Mouse (Mus musculus) forebrain, embryonic 13.5 days (tissue): ENCODE data around the gene Zmiz1. TPM values are rescaled to one million over a fixed set of nuclear protein-coding genes. Genes with fewer than 3 reads are reported as not detected.

ENCODE experiments used
- ATAC-seq: fragments of 200-750 bp; cut with Nextera tagmentation; 2 replicates; pipeline ENCODE4 v1.8.0; 2017
- H3K27ac ChIP-seq: fragments of 300-500 bp; sonication (generic); 2 replicates; pipeline ENCODE4 v1.5.1; 2015; ENCODE audit warnings: inconsistent platforms, mild to moderate bottlenecking, moderate library complexity
- H3K27me3 ChIP-seq: fragments of 300-500 bp; sonication (generic); 2 replicates; pipeline ENCODE4 v1.6.1; 2015; ENCODE audit warnings: mild to moderate bottlenecking, inconsistent platforms
- H3K36me3 ChIP-seq: fragments of 300-500 bp; sonication (generic); 2 replicates; pipeline ENCODE4 v1.6.1; 2015; ENCODE audit warnings: mild to moderate bottlenecking, inconsistent platforms; ENCODE audit not compliant: poor library complexity, severe bottlenecking
- H3K4me1 ChIP-seq: fragments of 300-500 bp; sonication (generic); 2 replicates; pipeline ENCODE4 v1.6.1; 2015; ENCODE audit warnings: inconsistent platforms
- H3K4me2 ChIP-seq: fragments of 300-500 bp; sonication (generic); 2 replicates; pipeline ENCODE4 v1.6.1; 2015; ENCODE audit warnings: inconsistent platforms, mild to moderate bottlenecking, moderate library complexity
- H3K4me3 ChIP-seq: fragments of 300-500 bp; sonication (generic); 2 replicates; pipeline ENCODE4 v1.5.1; 2015; ENCODE audit warnings: mild to moderate bottlenecking, inconsistent platforms
- H3K9ac ChIP-seq: fragments of 300-500 bp; sonication (generic); 2 replicates; pipeline ENCODE4 v1.6.1; 2015; ENCODE audit warnings: mild to moderate bottlenecking, inconsistent platforms
- H3K9me3 ChIP-seq: fragments of 300-500 bp; sonication (generic); replicated peaks from 2 replicates; pipeline ENCODE4 v1.6.1; 2016; ENCODE audit warnings: inconsistent platforms
- WGBS: fragments of 180-500 bp; shearing (Covaris S2); methylation state at CpG from one replicate; pipeline ENCODE4 v1.1.7; 2015; 5-methylcytosine and 5-hydroxymethylcytosine counted together
- polyA plus RNA-seq: library from polyadenylated mRNA; unstranded; fragments of >200 nt; fragmentation: Nextera tagmentation; extraction: Ambion mirVana; gene quantifications from 2 replicates; pipeline ENCODE4 v1.2.1, GENCODE M21; 2015

Zmiz1 gene
- polyA plus RNA-seq, 1 experiment from 2014 or later, result 57.2 TPM

DNA sequence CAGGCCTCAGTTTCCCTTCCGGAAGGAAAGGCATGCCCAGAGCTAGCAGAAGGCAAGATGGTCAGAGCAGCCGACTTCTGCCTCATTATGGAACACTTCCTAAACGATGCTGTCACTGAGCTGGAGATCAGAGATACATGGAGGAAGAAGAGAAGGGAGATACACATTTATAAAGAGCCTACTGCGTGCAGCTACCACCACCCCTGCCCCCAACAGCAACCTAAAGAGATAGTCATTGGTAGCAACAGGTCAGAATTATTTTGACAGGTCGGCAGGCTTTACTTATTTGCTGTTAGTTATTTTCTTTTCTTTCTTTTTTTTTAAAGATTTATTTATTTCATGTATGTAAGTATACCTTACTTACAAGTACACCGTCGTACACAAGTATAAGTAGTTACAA lies 90.1 kb downstream of the Zmiz1 start:
- no peak for ATAC-seq
- Histone ChIP-seq H3K9me3 (no peaks in the 10 kb centered on the region), H3K36me3 (peaks cover 55% of the 10 kb centered on the region), H3K27me3 (no peaks in the 10 kb centered on the region), H3K4me1 (peaks cover 77% of the 10 kb centered on the region), H3K4me2 (no peak overlapping the region), H3K27ac (peak overlapping the region; percentile 88), H3K4me3 (no peak overlapping the region), H3K9ac (no peak overlapping the region)
- 88% methylated on average over 7 of the region's 7 CpGs for WGBS

DNA sequence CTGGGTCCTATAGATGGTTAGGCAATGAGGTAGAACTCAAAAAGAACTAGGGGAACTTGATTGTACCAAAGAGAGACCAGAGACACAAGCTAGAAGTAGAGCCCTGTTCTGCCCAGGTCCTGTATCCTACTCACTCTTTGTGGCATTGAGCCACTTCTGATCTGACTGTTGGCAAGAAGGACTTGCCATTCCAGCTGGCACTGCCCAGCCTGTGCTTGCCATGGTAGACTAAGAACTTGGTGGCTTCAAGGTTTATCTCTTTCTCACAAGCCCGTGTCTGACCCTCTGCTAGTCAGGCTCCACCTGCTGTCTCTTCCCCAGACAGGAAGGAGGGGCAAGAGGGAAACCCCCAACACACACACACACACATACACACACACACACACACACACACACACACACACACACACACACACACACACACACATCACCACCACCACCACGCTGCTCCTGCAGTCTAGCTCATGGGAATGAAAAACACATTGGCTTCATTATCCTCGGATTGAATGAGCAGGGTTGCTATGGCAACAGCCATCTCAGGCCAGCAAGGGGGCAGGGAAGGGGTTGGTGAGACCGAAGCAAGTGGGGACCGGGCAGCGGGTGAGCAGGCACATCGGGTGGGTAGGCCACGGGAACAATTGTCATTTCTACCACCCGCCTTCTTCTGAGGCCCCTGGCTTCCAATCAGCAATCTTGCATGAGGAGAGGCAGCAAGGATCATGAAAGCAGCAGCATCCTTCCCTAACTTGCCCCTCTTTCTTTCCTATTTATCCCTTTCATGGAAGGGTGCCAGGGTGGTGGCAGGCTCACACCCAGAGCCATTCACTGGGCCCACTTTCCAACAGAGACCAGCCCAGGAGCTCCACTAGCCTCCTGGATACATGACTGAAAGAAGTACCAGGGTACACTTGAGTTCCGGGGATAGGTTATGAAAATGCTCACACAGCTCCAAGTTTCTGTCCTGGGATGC lies 91.2 kb downstream of the Zmiz1 start:
- peaks cover 86% of the 10 kb centered on the region for H3K4me1 ChIP-seq
- H3K4me3 ChIP-seq, result no peak overlapping the region
- H3K27ac ChIP-seq, result peak overlapping the region; percentile 88
- WGBS, result 10% methylated on average over 9 of the region's 10 CpGs
- H3K27me3 ChIP-seq, result no peaks in the 10 kb centered on the region
- ATAC-seq, result peak; percentile 83
- H3K9me3 ChIP-seq, result no peaks in the 10 kb centered on the region
- no peak overlapping the region; the same call in 1 of the 2 replicates for H3K9ac ChIP-seq
- peaks cover 45% of the 10 kb centered on the region for H3K36me3 ChIP-seq
- peak overlapping the region; percentile 36 for H3K4me2 ChIP-seq

DNA sequence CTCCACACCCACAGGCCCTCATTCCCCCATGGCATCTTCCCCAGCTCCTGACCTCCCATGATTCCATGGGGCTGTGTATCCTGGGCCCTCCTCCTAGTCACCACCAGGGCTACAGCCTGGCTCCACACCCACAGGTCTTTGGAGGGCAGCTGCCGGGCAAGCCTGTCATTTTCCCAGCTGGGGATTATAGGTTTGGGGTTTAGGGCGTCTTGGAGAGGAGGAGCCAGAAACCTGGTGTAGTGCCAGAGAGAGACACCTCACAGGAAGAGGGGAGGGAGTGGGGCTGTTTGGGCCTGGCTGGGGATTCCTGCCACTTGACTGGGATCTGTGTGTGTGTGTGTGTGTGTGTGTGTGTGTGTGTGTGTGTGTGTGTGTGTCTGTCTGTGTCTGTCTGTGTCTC lies 92.7 kb downstream of the Zmiz1 start:
- Histone ChIP-seq H3K9me3 (no peaks in the 10 kb centered on the region), H3K4me1 (peaks cover 92% of the 10 kb centered on the region), H3K36me3 (peaks cover 29% of the 10 kb centered on the region), H3K4me2 (no peak overlapping the region), H3K27me3 (no peaks in the 10 kb centered on the region), H3K4me3 (no peak overlapping the region), H3K27ac (0 out of 2 replicates have a peak overlapping the region, but pooled peaks have one; percentile 88), H3K9ac (no peak overlapping the region)
- 13% methylated on average over 2 of the region's 2 CpGs for WGBS
- no peak for ATAC-seq

DNA sequence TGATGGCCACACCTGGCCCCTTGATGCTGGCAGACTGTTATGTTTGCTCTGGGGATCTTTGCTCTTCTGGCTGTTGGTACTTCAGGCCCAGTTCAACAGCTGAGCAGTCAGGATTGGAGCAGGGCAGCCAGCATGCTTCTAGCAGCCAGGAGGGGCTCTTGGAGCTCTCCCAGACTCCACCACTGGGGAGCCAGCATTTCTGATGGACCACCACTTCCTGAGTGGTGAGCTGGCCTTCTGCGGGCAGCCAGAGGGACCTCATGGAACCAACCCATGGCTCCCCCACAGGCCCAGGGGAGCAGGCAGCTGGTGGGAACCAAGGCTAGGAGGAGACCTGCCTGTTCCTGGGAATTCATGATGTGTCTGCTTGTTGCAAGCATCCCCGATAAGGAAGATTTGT lies 94.4 kb downstream of the Zmiz1 start:
- no peak for ATAC-seq
- Histone ChIP-seq H3K36me3 (peaks cover 13% of the 10 kb centered on the region), H3K9me3 (no peaks in the 10 kb centered on the region), H3K27ac (peak overlapping the region; percentile 48), H3K27me3 (no peaks in the 10 kb centered on the region), H3K9ac (peak overlapping the region; percentile 9; the same call in 1 of the 2 replicates), H3K4me3 (no peak overlapping the region), H3K4me1 (peaks cover 92% of the 10 kb centered on the region), H3K4me2 (no peak overlapping the region)
- 89% methylated on average over 2 of the region's 2 CpGs for WGBS

DNA sequence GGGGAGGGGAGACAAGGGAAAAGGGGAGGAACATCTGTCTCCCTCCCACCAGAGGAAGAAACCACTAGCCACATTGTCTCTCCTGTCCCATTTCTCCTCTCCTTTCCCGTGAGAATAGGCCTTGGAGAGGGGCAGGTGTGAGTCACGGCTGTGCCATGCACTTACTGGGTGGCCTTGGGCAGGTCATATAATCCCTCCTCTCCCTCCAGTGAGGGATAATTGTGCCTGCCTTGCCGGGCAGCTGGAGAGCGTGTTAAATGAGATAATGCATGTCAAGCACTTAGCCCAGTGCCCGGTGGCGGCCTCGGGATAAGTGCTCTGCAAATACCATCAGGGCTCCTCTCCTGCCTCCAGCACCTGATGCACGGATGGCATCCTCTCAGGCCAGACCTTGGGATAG lies 95.8 kb downstream of the Zmiz1 start:
- H3K27me3 ChIP-seq, result no peaks in the 10 kb centered on the region
- H3K4me2 ChIP-seq, result peak overlapping the region; percentile 38
- H3K9ac ChIP-seq, result peak overlapping the region; percentile 51
- WGBS, result 12% methylated on average over 8 of the region's 8 CpGs
- no peaks in the 10 kb centered on the region for H3K9me3 ChIP-seq
- H3K4me1 ChIP-seq, result peaks cover 81% of the 10 kb centered on the region
- peak overlapping the region; percentile 73 for H3K27ac ChIP-seq
- ATAC-seq, result 0 out of 2 replicates have a peak, but pooled peaks have one; percentile 9
- peaks cover 27% of the 10 kb centered on the region for H3K36me3 ChIP-seq
- no peak overlapping the region for H3K4me3 ChIP-seq

DNA sequence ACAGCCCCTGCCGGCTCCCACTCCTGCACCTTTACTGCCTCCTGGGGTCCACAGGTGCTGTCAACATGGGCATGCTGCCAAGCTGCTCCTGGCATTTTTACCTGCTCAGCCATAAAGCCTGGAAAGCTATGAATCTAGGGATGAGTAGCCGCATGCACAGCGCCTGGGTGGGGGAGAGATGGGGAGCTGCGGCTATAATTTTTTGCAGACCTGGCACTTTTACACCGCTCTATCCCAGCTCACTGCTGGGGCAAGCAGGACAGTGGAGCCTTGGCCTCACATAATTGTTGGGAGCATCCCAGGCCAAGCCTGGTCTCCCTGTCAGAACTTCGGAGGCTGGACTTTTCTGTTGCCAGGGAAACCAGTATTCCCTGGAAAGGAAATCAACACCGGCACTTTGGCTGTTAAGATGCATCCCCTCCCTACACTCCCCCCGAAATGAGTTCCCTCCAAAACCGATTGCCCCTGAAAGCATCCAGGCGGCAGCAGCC lies 96.4 kb downstream of the Zmiz1 start:
- H3K4me2 ChIP-seq, result peak overlapping the region; percentile 38

DNA sequence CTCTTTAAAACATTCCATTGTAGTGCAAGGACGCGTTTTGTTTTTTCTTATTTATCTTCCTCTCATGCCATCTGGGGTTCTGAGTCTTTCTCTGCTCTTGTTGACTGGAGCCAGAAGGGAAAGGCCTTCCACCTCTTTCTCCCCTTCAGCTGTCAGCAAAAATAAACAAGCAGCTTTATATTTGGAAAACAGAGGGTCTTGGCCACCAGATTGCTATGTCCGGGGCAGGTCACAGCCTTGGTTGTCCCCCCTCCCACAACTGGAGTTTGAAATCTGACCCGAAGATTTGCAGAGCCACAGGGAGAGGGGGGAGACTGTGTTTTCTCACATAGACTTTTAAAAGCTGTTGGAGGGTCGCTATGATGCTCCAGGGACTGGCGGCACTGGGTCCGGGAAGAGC lies 96.9 kb downstream of the Zmiz1 start:
- no peak for ATAC-seq
- Histone ChIP-seq H3K36me3 (peaks cover 36% of the 10 kb centered on the region), H3K4me2 (peak overlapping the region; percentile 38), H3K4me1 (peaks cover 70% of the 10 kb centered on the region), H3K9me3 (no peaks in the 10 kb centered on the region), H3K27ac (peak overlapping the region; percentile 73), H3K27me3 (no peaks in the 10 kb centered on the region), H3K9ac (peak overlapping the region; percentile 51), H3K4me3 (no peak overlapping the region)
- WGBS, result 5% methylated on average over 7 of the region's 7 CpGs

More for the DNA sequence above, 96.4 kb downstream of the Zmiz1 start:
- no peaks in the 10 kb centered on the region for H3K27me3 ChIP-seq
- ATAC-seq, result 0 out of 2 replicates have a peak, but pooled peaks have one; percentile 7
- peak overlapping the region; percentile 51 for H3K9ac ChIP-seq
- H3K27ac ChIP-seq, result peak overlapping the region; percentile 73
- no peak overlapping the region for H3K4me3 ChIP-seq
- 16% methylated on average over 10 of the region's 10 CpGs for WGBS
- peaks cover 32% of the 10 kb centered on the region for H3K36me3 ChIP-seq
- H3K4me1 ChIP-seq, result peaks cover 75% of the 10 kb centered on the region
- no peaks in the 10 kb centered on the region for H3K9me3 ChIP-seq

DNA sequence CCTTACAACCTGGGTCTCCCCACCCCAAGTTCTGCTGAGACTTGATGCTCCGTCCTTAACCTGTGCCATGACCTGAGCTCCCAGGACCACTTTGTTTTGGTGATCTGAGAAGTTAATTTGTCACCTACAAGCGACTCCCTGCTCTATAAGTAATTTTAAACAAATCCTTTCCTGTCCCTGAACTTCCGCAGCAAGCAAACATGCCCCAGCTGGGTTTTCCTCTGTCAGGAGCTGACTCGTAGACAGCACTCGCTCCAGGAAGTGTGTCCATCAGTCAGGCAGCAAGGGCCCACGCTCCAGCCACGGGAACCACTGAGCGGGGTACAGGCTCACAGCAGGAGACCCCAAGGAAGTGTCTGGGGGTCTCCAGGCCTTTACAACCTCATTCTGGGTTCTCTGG lies 98.0 kb downstream of the Zmiz1 start:
- Histone ChIP-seq H3K4me2 (peak overlapping the region; percentile 18; the same call in 1 of the 2 replicates), H3K27me3 (no peaks in the 10 kb centered on the region), H3K9me3 (no peaks in the 10 kb centered on the region), H3K36me3 (peaks cover 38% of the 10 kb centered on the region), H3K9ac (no peak overlapping the region), H3K4me1 (peaks cover 65% of the 10 kb centered on the region), H3K4me3 (no peak overlapping the region), H3K27ac (peak overlapping the region; percentile 74)
- WGBS, result 22% methylated on average over 8 of the region's 8 CpGs
- no peak for ATAC-seq

DNA sequence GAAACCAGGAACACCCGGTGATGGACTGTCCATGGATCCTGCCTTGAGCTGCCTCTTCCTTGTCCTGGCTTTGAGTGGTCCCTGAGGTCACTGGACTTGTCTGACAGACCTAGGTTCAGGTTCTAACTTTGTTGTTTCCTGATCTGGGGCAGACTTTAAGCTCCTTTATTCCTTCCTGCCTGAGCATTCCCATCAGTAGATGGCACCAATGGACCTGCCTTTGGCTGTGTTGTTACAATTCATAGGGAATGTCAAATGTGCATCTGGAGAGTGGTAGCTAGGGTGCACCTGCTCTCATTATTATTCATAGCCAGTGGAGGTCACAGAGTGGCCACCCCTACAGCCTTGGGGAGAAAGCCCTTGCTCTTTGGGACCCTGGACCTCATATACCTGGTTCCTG lies 99.5 kb downstream of the Zmiz1 start:
- no peaks in the 10 kb centered on the region for H3K27me3 ChIP-seq
- ATAC-seq, result no peak
- H3K9ac ChIP-seq, result no peak overlapping the region
- H3K36me3 ChIP-seq, result peaks cover 39% of the 10 kb centered on the region
- H3K4me2 ChIP-seq, result no peak overlapping the region
- no peaks in the 10 kb centered on the region for H3K9me3 ChIP-seq
- no peak overlapping the region for H3K4me3 ChIP-seq
- WGBS, result 96% methylated on average over 1 of the region's 1 CpGs
- H3K4me1 ChIP-seq, result peaks cover 62% of the 10 kb centered on the region
- H3K27ac ChIP-seq, result no peak overlapping the region

DNA sequence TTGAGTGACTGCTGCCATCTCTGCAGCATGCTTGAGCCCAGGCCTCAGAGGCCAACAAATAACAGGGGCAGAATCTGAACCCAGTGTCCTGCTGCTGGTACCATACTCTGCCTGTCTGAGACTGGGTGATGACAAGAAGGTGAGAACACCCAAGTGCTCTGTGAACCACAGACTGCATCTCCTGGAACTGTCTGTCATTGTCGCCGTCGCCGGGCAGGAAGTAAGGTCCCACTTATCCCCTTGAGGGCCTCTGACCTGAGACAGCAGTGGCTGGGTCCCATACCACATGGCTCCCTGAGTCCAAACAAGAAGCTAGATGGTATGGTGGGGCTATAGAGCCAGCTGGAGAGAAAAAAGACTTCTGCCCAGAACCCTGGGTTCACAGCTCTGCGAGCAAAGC lies 100.9 kb downstream of the Zmiz1 start:
- no peak overlapping the region for H3K4me3 ChIP-seq
- H3K4me2 ChIP-seq, result no peak overlapping the region
- ATAC-seq, result no peak
- H3K9me3 ChIP-seq, result no peaks in the 10 kb centered on the region
- H3K27me3 ChIP-seq, result no peaks in the 10 kb centered on the region
- H3K36me3 ChIP-seq, result peaks cover 43% of the 10 kb centered on the region
- peak overlapping the region; percentile 35 for H3K27ac ChIP-seq
- H3K9ac ChIP-seq, result no peak overlapping the region
- H3K4me1 ChIP-seq, result peaks cover 64% of the 10 kb centered on the region
- 88% methylated on average over 5 of the region's 5 CpGs for WGBS

DNA sequence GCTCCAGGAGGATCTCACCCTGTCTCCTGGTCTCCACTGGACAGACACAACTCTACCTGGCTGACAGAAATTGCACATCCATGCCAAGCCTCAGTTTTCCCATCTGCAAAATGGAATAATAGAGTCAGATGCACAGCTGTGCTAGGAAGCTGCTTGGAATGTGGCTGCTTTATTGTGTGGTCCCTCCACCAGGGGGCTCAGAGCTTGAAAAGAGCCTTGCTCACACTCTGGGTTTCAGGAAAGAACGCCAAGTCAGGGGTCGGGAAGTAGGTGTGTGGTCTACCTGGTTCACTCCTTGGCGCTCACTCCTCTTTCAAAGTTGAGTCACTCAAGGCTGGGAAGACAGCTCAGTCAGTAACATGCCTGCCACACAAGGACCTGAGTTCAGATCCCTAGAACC lies 101.9 kb downstream of the Zmiz1 start:
- H3K9ac ChIP-seq, result no peak overlapping the region
- no peak overlapping the region for H3K4me3 ChIP-seq
- 81% methylated on average over 3 of the region's 3 CpGs for WGBS
- no peak overlapping the region for H3K27ac ChIP-seq
- peaks cover 43% of the 10 kb centered on the region for H3K36me3 ChIP-seq
- no peaks in the 10 kb centered on the region for H3K27me3 ChIP-seq
- ATAC-seq, result no peak
- no peak overlapping the region for H3K4me2 ChIP-seq
- H3K9me3 ChIP-seq, result no peaks in the 10 kb centered on the region
- H3K4me1 ChIP-seq, result peaks cover 64% of the 10 kb centered on the region

DNA sequence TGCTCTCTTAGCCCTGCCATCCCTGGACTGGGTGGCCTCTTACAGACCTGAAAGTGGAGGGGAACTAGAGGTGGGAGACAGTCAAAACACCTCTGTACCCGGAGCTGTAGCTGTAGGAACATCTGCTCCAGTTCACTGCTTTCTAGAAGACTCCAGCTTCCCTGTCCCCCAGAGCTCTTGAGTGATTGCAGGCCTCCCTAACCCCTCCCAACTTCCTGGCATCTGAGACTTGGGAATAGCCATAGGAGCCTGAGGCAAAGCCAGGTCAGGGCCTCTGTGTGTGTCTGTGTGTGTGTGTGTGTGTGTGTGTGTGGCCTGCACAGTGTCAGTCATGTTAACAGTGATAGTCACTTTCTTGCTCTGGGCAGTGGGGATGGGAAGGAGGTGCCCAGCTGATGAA lies 102.7 kb downstream of the Zmiz1 start:
- Histone ChIP-seq H3K27ac (no peak overlapping the region), H3K9ac (no peak overlapping the region), H3K4me3 (no peak overlapping the region), H3K4me2 (no peak overlapping the region), H3K9me3 (no peaks in the 10 kb centered on the region), H3K27me3 (no peaks in the 10 kb centered on the region), H3K4me1 (peaks cover 60% of the 10 kb centered on the region), H3K36me3 (peaks cover 43% of the 10 kb centered on the region)
- 86% methylated on average over 1 of the region's 1 CpGs for WGBS
- no peak for ATAC-seq
